Mouse (Mus musculus) ES-E14 (cell line): ENCODE results near the gene Itfg2. TPM values are rescaled to one million over a fixed set of nuclear protein-coding genes. Genes with fewer than 3 reads are reported as not detected.
A peak's percentile ranks its signal among the peaks of the same experiment; 100 is the strongest.

Experiments used
- DNase-seq: peaks from one replicate; pipeline ENCODE4 v3.0.0-alpha.2; 2013; ENCODE audit warnings: low read depth, low spot score
- H3K27ac ChIP-seq: 2 replicates; pipeline ENCODE4 v1.5.1; 2012; ENCODE audit warnings: low read depth, mild to moderate bottlenecking, low read length, moderate library complexity, mixed read lengths; ENCODE audit not compliant: poor library complexity, insufficient read depth, severe bottlenecking
- H3K36me3 ChIP-seq: 2 replicates; pipeline ENCODE4 v1.6.1; 2012; ENCODE audit warnings: mild to moderate bottlenecking, low read length, moderate library complexity, mixed read lengths; ENCODE audit not compliant: control insufficient read depth, poor library complexity, insufficient read depth, severe bottlenecking
- H3K4me1 ChIP-seq, 2 experiments: fragments of 150-350 bp in 1 of 2; sonication (generic) in 1 of 2; 2 replicates each; pipeline ENCODE4 v1.6.1; 2012; ENCODE audit warnings: low read length in 2 of 2, mild to moderate bottlenecking in 1 of 2, mixed read lengths in 1 of 2; ENCODE audit not compliant: control insufficient read depth in 2 of 2, insufficient read depth in 2 of 2, poor library complexity in 1 of 2
- H3K4me3 ChIP-seq, 2 experiments: fragments of 150-350 bp in 1 of 2; sonication (generic) in 1 of 2; 2 replicates each; pipeline ENCODE4 v1.5.1; 2012; ENCODE audit warnings: low read length in 2 of 2, low read depth in 1 of 2, mild to moderate bottlenecking in 1 of 2, mixed read lengths in 1 of 2; ENCODE audit not compliant: insufficient read depth in 1 of 2, poor library complexity in 1 of 2, severe bottlenecking in 1 of 2
- H3K9ac ChIP-seq: 2 replicates; pipeline ENCODE4 v1.6.1; 2012; ENCODE audit warnings: low read depth, mild to moderate bottlenecking, low read length, mixed read lengths; ENCODE audit not compliant: poor library complexity, insufficient read depth, severe bottlenecking
- H3K9me3 ChIP-seq: fragments of 150-350 bp; sonication (generic); 2 replicates; pipeline ENCODE4 v1.6.1; 2012; ENCODE audit warnings: low read depth, mild to moderate bottlenecking, low read length; ENCODE audit not compliant: control insufficient read depth, insufficient read depth
- CHD2 ChIP-seq: IDR thresholded peaks from 2 replicates; pipeline ENCODE4 v1.6.1; 2014; ENCODE audit warnings: mild to moderate bottlenecking, low read depth, low read length, inconsistent platforms
- HCFC1 ChIP-seq: IDR thresholded peaks from 2 replicates; pipeline ENCODE4 v1.6.1; 2012; ENCODE audit warnings: low read length, inconsistent platforms, borderline replicate concordance; ENCODE audit not compliant: insufficient read depth
- MAFK ChIP-seq: IDR thresholded peaks from 2 replicates; pipeline ENCODE4 v1.6.1; 2014; ENCODE audit warnings: mild to moderate bottlenecking, low read depth, low read length, inconsistent platforms; ENCODE audit not compliant: insufficient read depth
- ZC3H11A ChIP-seq: IDR thresholded peaks from 2 replicates; pipeline ENCODE4 v1.6.1; 2012; ENCODE audit warnings: low read depth, mild to moderate bottlenecking, inconsistent platforms, low read length, borderline replicate concordance
- ZNF384 ChIP-seq: IDR thresholded peaks from 2 replicates; pipeline ENCODE4 v1.6.1; 2012; ENCODE audit warnings: low read depth, low read length, inconsistent platforms
- in situ Hi-C, 2 experiments: fragments of 600-800 bp; cut with MboI; formaldehyde crosslinking; loops; one replicate each; pipeline ENCODE4 v1.15.1; 2025; ENCODE audit warnings: low sequenced_read_pairs in 2 of 2, inconsistent platforms in 1 of 2; ENCODE audit not compliant: unreplicated experiment in 2 of 2
- total RNA-seq: library from RNA; depleted of rRNA; stranded (reverse); fragments of 300-350 nt; gene quantifications from 2 replicates; pipeline ENCODE4 v1.2.3, GENCODE M21; 2012

Gene Itfg2
- total RNA-seq, 1 experiment: 33.4 TPM

GRCm38 (mm10) chr6:128425046-128425445 lies 315 bp upstream of the Itfg2 start:
- no peaks in the 10 kb centered on the region for H3K9me3 ChIP-seq
- peak overlapping the region; percentile 55; the same call in 1 of the 2 replicates for H3K9ac ChIP-seq
- no peak for DNase-seq
- peak overlapping the region; percentile 74 for H3K27ac ChIP-seq
- H3K36me3 ChIP-seq: peaks cover 10% of the 10 kb centered on the region
- in situ Hi-C loops: no loop called here
- H3K4me1 ChIP-seq: peaks cover 4 to 6% of the 10 kb centered on the region in 2 experiments; a peak in 2 of 4 replicates
- TF ChIP-seq HCFC1 (no peak), ZC3H11A (no peak), CHD2 (no peak), MAFK (no peak), ZNF384 (no peak)
- peak overlapping the region in 1 of 2 experiments; percentile 88; a peak in 2 of 4 replicates for H3K4me3 ChIP-seq

- peaks cover 3% of the 10 kb centered on the region; the same call in 1 of the 2 replicates for H3K36me3 ChIP-seq
- peak overlapping the region; percentile 82 to 88 for H3K4me3 ChIP-seq
- no peaks in the 10 kb centered on the region for H3K9me3 ChIP-seq
- in situ Hi-C loops: no loop called here
- peaks cover 3 to 4% of the 10 kb centered on the region in 2 experiments; a peak in 1 of 4 replicates for H3K4me1 ChIP-seq
- TF ChIP-seq HCFC1: no peak
- TF ChIP-seq ZC3H11A: no peak
- TF ChIP-seq ZNF384: no peak
- TF ChIP-seq CHD2: no peak
- no peak for TF ChIP-seq MAFK
- H3K9ac ChIP-seq: peak overlapping the region; percentile 97
- no peak for DNase-seq
- H3K27ac ChIP-seq: peak overlapping the region; percentile 51; the same call in 1 of the 2 replicates
Measured at GRCm38 (mm10) chr6:128423496-128424268, 1.0 kb downstream of the Itfg2 start.

- Histone ChIP-seq H3K9me3 (no peaks in the 10 kb centered on the region), H3K27ac (no peak overlapping the region; the same call in 1 of the 2 replicates), H3K9ac (no peak overlapping the region), H3K4me1 (peaks cover 3 to 4% of the 10 kb centered on the region in 2 experiments; a peak in 1 of 4 replicates), H3K4me3 (no peak overlapping the region), H3K36me3 (peaks cover 3% of the 10 kb centered on the region; the same call in 1 of the 2 replicates)
- TF ChIP-seq ZC3H11A (no peak), HCFC1 (no peak), MAFK (no peak), ZNF384 (no peak), CHD2 (no peak)
- no peak for DNase-seq
- in situ Hi-C loops: no loop called here
Measured at GRCm38 (mm10) chr6:128421480-128421879, 3.3 kb downstream of the Itfg2 start.

GRCm38 (mm10) chr6:128421036-128421435 lies 3.7 kb downstream of the Itfg2 start:
- in situ Hi-C loops: no loop called here
- DNase-seq: no peak

More at GRCm38 (mm10) chr6:128421036-128421435, 3.7 kb downstream of the Itfg2 start:
- Histone ChIP-seq H3K4me1 (peaks cover 3 to 4% of the 10 kb centered on the region in 2 experiments; a peak in 1 of 4 replicates), H3K27ac (no peak overlapping the region), H3K4me3 (no peak overlapping the region), H3K9ac (no peak overlapping the region), H3K9me3 (no peaks in the 10 kb centered on the region), H3K36me3 (peaks cover 3% of the 10 kb centered on the region; the same call in 1 of the 2 replicates)
- TF ChIP-seq ZNF384: no peak
- TF ChIP-seq ZC3H11A: no peak
- TF ChIP-seq CHD2: no peak
- no peak for TF ChIP-seq HCFC1
- TF ChIP-seq MAFK: no peak
